Mouse (Mus musculus) erythroblast, embryonic 14.5 days (primary cell): ENCODE measurements around the gene Gm17304.

Experiments
- GATA1 ChIP-seq: IDR thresholded peaks from 2 replicates; pipeline ENCODE4 v1.6.1; 2012; ENCODE audit warnings: low read length, inconsistent platforms, mixed read lengths
- TAL1 ChIP-seq: IDR thresholded peaks from 3 replicates; pipeline ENCODE4 v1.6.1; 2012; ENCODE audit warnings: low read length, inconsistent platforms, mixed read lengths

GRCm38 (mm10) chr5:106649995-106650394, 41.1 kb downstream of the Gm17304 start:
- TF ChIP-seq GATA1 (no peak), TAL1 (no peak)
